Mouse (Mus musculus) B cell, adult 2 months (primary cell): ENCODE measurements around the gene Fxyd2.

ENCODE experiments used
- DNase-seq, 2 experiments: peaks; one replicate each; pipeline ENCODE4 v3.0.0; 2022

The Fxyd2 gene

GRCm38 (mm10) chr9:45429951-45430697, 30.7 kb downstream of the Fxyd2 start:
- DNase-seq: no peak

- no peak for DNase-seq
Observed at GRCm38 (mm10) chr9:45430698-45430959, 31.2 kb downstream of the Fxyd2 start.

GRCm38 (mm10) chr9:45431150-45431549, 31.7 kb downstream of the Fxyd2 start:
- DNase-seq: no peak

GRCm38 (mm10) chr9:45432639-45433038, 33.2 kb downstream of the Fxyd2 start:
- DNase-seq: no peak

GRCm38 (mm10) chr9:45433119-45433518, 33.6 kb downstream of the Fxyd2 start:
- no peak for DNase-seq

- no peak for DNase-seq
Observed at GRCm38 (mm10) chr9:45434171-45434570, 34.7 kb downstream of the Fxyd2 start.

- DNase-seq: no peak
Observed at GRCm38 (mm10) chr9:45439025-45439424, 39.6 kb downstream of the Fxyd2 start.

- DNase-seq: no peak
Observed at GRCm38 (mm10) chr9:45440083-45440784, 40.8 kb downstream of the Fxyd2 start.

GRCm38 (mm10) chr9:45444251-45444798, 44.9 kb downstream of the Fxyd2 start:
- no peak for DNase-seq

- DNase-seq: no peak
Observed at GRCm38 (mm10) chr9:45449658-45450057, 50.2 kb downstream of the Fxyd2 start.

- DNase-seq: no peak
Observed at GRCm38 (mm10) chr9:45451346-45451745, 51.9 kb downstream of the Fxyd2 start.

GRCm38 (mm10) chr9:45454032-45454431, 54.6 kb downstream of the Fxyd2 start:
- DNase-seq: no peak

GRCm38 (mm10) chr9:45454889-45455610, 55.6 kb downstream of the Fxyd2 start:
- no peak for DNase-seq

- no peak for DNase-seq
Observed at GRCm38 (mm10) chr9:45457200-45457599, 57.7 kb downstream of the Fxyd2 start.

GRCm38 (mm10) chr9:45458363-45458762, 58.9 kb downstream of the Fxyd2 start:
- no peak for DNase-seq
